Mouse (Mus musculus): ENCODE data around the gene Hif3a. TPM values are rescaled to one million over a fixed set of nuclear protein-coding genes. Genes with fewer than 3 reads are reported as not detected.
A peak's percentile ranks its signal among the peaks of the same experiment; 100 is the strongest.

Gene Hif3a
- polyA plus RNA-seq, 1 experiment from 2014 or later: 6.1 TPM

GRCm38 (mm10) chr7:17050933-17051594, 11.2 kb downstream of the Hif3a start:
- Histone ChIP-seq H3K27ac (no peak overlapping the region), H3K4me2 (ENCODE audit: low read length) (no peak overlapping the region), H3K27me3 (ENCODE audit: insufficient read depth, low read length) (no peaks in the 10 kb centered on the region), H3K4me1 (replicated peaks; ENCODE audit: insufficient read depth, low read length) (no peaks in the 10 kb centered on the region), H3K9ac (ENCODE audit: low read depth, low read length) (no peak overlapping the region), H3K9me3 (replicated peaks; ENCODE audit: low read length) (no peaks in the 10 kb centered on the region), H3K4me3 (replicated peaks; ENCODE audit: low read depth, low read length) (no peak overlapping the region), H3K36me3 (ENCODE audit: insufficient read depth, low read length) (peaks cover 22% of the 10 kb centered on the region; the same call in 1 of the 2 replicates)
- DNase-seq (ENCODE audit: low spot score): peak; percentile 81
- 15% methylated on average over 15 of the region's 17 CpGs for WGBS
- ATAC-seq (replicated peaks; ENCODE audit: low FRiP score, low read depth): peak; percentile 44; the same call in 1 of the 2 replicates
- peak; percentile 79 for TF ChIP-seq CTCF (IDR thresholded peaks at IDR 0.05; ENCODE audit: low read depth)

GRCm38 (mm10) chr7:17050491-17050890, 11.7 kb downstream of the Hif3a start:
- Histone ChIP-seq H3K9ac (ENCODE audit: low read depth, low read length) (no peak overlapping the region), H3K9me3 (replicated peaks; ENCODE audit: low read length) (no peaks in the 10 kb centered on the region), H3K27ac (no peak overlapping the region), H3K4me3 (replicated peaks; ENCODE audit: low read depth, low read length) (no peak overlapping the region), H3K36me3 (ENCODE audit: insufficient read depth, low read length) (peaks cover 22% of the 10 kb centered on the region; the same call in 1 of the 2 replicates), H3K4me2 (ENCODE audit: low read length) (no peak overlapping the region), H3K27me3 (ENCODE audit: insufficient read depth, low read length) (no peaks in the 10 kb centered on the region), H3K4me1 (replicated peaks; ENCODE audit: insufficient read depth, low read length) (no peaks in the 10 kb centered on the region)
- TF ChIP-seq CTCF (IDR thresholded peaks at IDR 0.05; ENCODE audit: low read depth): no peak
- DNase-seq (ENCODE audit: low spot score) (no peak), ATAC-seq (replicated peaks; ENCODE audit: low FRiP score, low read depth) (no peak)
- WGBS: 73% methylated on average over 11 of the region's 11 CpGs

GRCm38 (mm10) chr7:17048431-17049190, 13.6 kb downstream of the Hif3a start:
- Histone ChIP-seq H3K9me3 (replicated peaks; ENCODE audit: low read length) (no peaks in the 10 kb centered on the region), H3K9ac (ENCODE audit: low read depth, low read length) (no peak overlapping the region), H3K27ac (no peak overlapping the region), H3K36me3 (ENCODE audit: insufficient read depth, low read length) (peaks cover 30% of the 10 kb centered on the region; the same call in 1 of the 2 replicates), H3K27me3 (ENCODE audit: insufficient read depth, low read length) (no peaks in the 10 kb centered on the region), H3K4me2 (ENCODE audit: low read length) (no peak overlapping the region), H3K4me3 (replicated peaks; ENCODE audit: low read depth, low read length) (no peak overlapping the region), H3K4me1 (replicated peaks; ENCODE audit: insufficient read depth, low read length) (no peaks in the 10 kb centered on the region)
- WGBS: 90% methylated on average over 10 of the region's 10 CpGs
- ATAC-seq (replicated peaks; ENCODE audit: low FRiP score, low read depth) (no peak), DNase-seq (ENCODE audit: low spot score) (no peak)
- TF ChIP-seq CTCF (IDR thresholded peaks at IDR 0.05; ENCODE audit: low read depth): no peak

GRCm38 (mm10) chr7:17047041-17047682, 15.1 kb downstream of the Hif3a start:
- no peak overlapping the region for H3K9ac ChIP-seq (ENCODE audit: low read depth, low read length)
- peaks cover 31% of the 10 kb centered on the region; the same call in 1 of the 2 replicates for H3K36me3 ChIP-seq (ENCODE audit: insufficient read depth, low read length)
- no peak overlapping the region for H3K4me2 ChIP-seq (ENCODE audit: low read length)
- ATAC-seq (replicated peaks; ENCODE audit: low FRiP score, low read depth) (no peak), DNase-seq (ENCODE audit: low spot score) (no peak)
- no peak for TF ChIP-seq CTCF (IDR thresholded peaks at IDR 0.05; ENCODE audit: low read depth)
- no peak overlapping the region for H3K4me3 ChIP-seq (replicated peaks; ENCODE audit: low read depth, low read length)
- H3K27ac ChIP-seq: no peak overlapping the region
- no peaks in the 10 kb centered on the region for H3K4me1 ChIP-seq (replicated peaks; ENCODE audit: insufficient read depth, low read length)
- WGBS: 92% methylated on average over 5 of the region's 5 CpGs
- no peaks in the 10 kb centered on the region for H3K9me3 ChIP-seq (replicated peaks; ENCODE audit: low read length)
- no peaks in the 10 kb centered on the region for H3K27me3 ChIP-seq (ENCODE audit: insufficient read depth, low read length)

- Histone ChIP-seq H3K27me3 (ENCODE audit: insufficient read depth, low read length) (no peaks in the 10 kb centered on the region), H3K9ac (ENCODE audit: low read depth, low read length) (no peak overlapping the region), H3K36me3 (ENCODE audit: insufficient read depth, low read length) (peaks cover 36% of the 10 kb centered on the region; the same call in 1 of the 2 replicates), H3K27ac (no peak overlapping the region), H3K4me3 (replicated peaks; ENCODE audit: low read depth, low read length) (no peak overlapping the region), H3K4me2 (ENCODE audit: low read length) (no peak overlapping the region), H3K9me3 (replicated peaks; ENCODE audit: low read length) (no peaks in the 10 kb centered on the region), H3K4me1 (replicated peaks; ENCODE audit: insufficient read depth, low read length) (no peaks in the 10 kb centered on the region)
- no peak for DNase-seq (ENCODE audit: low spot score)
- 61% methylated on average over 1 of the region's 1 CpGs for WGBS
- no peak for TF ChIP-seq CTCF (IDR thresholded peaks at IDR 0.05; ENCODE audit: low read depth)
- ATAC-seq (replicated peaks; ENCODE audit: low FRiP score, low read depth): no peak
Measured at GRCm38 (mm10) chr7:17045743-17046142, 16.5 kb downstream of the Hif3a start.

GRCm38 (mm10) chr7:17039373-17039772, 22.9 kb downstream of the Hif3a start:
- no peak for TF ChIP-seq CTCF (IDR thresholded peaks at IDR 0.05; ENCODE audit: low read depth)
- ATAC-seq (replicated peaks; ENCODE audit: low FRiP score, low read depth) (no peak), DNase-seq (ENCODE audit: low spot score) (no peak)
- Histone ChIP-seq H3K27ac (no peak overlapping the region), H3K36me3 (ENCODE audit: insufficient read depth, low read length) (peaks cover 44% of the 10 kb centered on the region; the same call in 1 of the 2 replicates), H3K9me3 (replicated peaks; ENCODE audit: low read length) (no peaks in the 10 kb centered on the region), H3K4me1 (replicated peaks; ENCODE audit: insufficient read depth, low read length) (no peaks in the 10 kb centered on the region), H3K27me3 (ENCODE audit: insufficient read depth, low read length) (no peaks in the 10 kb centered on the region), H3K4me3 (replicated peaks; ENCODE audit: low read depth, low read length) (no peak overlapping the region), H3K4me2 (ENCODE audit: low read length) (no peak overlapping the region), H3K9ac (ENCODE audit: low read depth, low read length) (no peak overlapping the region)
- WGBS: 88% methylated on average over 7 of the region's 7 CpGs

Data from kidney, postnatal 0 days (tissue).